Mouse (Mus musculus) left cerebral cortex, postnatal 25 days (tissue): Measurements from ENCODE around the gene Tmco4. TPM values are rescaled to one million over a fixed set of nuclear protein-coding genes. Genes with fewer than 3 reads are reported as not detected.

Experiments
- DNase-seq, 2 experiments: peaks; one replicate each; pipeline ENCODE4 v3.0.0; 2022; ENCODE audit warnings: low spot score in 2 of 2, mixed read lengths in 1 of 2
- intact Hi-C: fragments of 180-260 bp; cut with DNase I; formaldehyde crosslinking; loops from one replicate; pipeline ENCODE4 v1.15.1; 2025
- total RNA-seq, 2 experiments: library from RNA; stranded (reverse); gene quantifications; 2 replicates each; pipeline ENCODE4 v1.2.3; 2021

The Tmco4 gene
- total RNA-seq, 2 experiments from 2014 or later: 2.2 to 3.7 TPM

DNA sequence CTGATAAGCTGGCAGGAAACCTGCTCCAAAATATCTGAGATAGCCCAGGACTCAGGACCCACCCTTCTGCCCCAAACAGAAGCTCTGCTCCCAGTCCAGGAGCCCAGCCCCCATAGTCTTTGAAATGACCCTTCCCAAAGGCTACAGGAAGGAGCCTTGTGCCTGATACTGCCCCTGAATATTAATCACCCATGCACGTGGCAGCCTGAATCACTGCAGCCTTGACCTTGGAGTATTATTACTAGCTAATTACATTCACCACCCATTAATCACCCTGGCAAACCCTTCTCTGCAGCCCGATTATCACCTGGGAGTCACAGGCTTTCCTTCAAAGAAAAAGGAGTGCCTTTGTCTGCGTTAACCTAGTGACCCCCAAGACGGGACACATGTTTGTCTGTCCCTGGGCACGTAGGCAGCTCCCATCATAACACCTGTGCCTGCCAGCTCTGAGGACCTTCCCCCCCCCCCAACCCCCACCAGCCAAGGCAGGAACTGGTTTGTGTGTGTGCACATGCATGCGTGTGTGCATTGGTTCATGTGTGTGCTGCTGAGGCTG, 35.4 kb downstream of the Tmco4 start:
- no peak for DNase-seq
- intact Hi-C loops: no loop called here

DNA sequence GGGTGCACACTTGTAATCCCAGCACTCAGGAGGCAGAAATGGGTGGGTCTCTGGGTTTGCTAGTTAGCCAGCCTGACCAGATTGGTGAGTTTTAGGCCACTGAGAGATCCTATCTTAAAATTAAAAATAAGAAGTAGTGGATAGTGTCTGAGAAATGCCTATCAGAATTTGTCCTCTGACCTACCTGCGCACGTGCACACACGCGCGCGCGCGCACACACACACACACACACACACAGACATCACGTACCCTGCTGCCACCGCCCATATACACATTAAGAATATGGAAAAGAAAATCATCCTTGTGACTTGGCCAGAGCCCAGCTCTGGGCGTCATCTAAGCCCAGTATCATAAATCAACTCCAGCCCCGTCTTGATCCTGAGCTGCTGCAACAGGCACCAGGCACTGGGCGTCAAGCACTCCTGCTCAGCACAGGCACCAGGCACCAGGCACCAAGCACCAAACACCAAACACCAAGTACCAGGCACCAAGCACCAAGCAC, 38.6 kb downstream of the Tmco4 start:
- no peak for DNase-seq
- intact Hi-C loops: no loop called here

DNA sequence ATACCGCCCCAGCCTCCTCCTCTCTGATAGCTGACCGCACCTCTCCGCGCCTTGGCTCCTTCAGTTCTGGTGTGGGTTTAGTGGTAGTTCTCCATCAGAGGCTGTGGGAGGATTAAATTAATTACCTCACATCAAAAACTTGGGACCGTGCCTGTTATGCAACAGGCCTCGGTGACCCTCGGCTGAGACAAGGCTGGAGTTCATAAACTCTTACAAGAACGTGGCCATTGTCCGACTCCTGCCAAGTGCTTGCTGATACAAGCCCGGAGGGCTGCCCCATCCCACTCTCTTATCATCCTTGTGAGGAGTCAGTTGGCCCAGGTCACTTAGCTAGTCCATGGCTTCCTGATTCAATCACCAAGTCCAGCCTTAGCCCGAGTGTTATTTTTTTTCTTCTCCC, 40.6 kb downstream of the Tmco4 start:
- DNase-seq: no peak
- intact Hi-C loops: no loop called here

DNA sequence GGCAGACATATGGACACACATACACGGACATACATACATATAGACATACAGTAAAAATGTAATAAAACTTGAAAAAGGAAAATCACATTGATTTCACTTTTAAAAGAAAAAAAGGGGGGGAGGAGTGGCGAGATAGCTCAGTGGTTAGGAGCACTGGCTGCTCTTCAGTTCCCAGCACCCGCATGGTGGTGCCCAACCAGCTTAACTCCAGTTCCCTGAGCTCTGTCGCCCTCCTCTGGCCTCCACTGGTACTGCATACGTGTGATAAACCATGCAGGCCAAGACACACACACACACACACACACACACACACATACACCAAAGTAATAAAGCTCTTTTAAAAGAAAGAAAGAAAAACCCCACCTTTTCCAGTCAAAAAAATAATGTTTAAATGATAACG, 42.1 kb downstream of the Tmco4 start:
- intact Hi-C loops: no loop called here
- no peak for DNase-seq

DNA sequence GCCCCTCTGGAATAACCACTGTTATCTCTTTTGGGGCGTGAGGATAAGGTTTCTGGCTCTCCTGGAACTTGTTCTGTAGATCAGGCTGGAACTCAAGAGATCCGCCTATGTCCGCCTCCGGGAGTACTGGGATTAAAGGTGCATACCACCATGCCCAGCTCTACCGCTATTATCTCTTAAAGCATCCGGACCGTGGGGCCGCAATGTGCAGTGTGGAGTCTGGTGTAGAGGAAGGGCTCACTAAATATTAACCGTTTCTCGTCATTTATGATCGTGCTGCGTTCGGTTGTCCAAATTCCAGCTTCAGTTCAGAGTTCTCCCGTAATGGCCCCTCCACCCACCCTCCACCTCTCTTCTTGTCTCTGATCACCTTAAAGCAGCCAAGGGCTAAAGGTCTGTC, 45.7 kb downstream of the Tmco4 start:
- no peak for DNase-seq
- intact Hi-C loops: no loop called here

DNA sequence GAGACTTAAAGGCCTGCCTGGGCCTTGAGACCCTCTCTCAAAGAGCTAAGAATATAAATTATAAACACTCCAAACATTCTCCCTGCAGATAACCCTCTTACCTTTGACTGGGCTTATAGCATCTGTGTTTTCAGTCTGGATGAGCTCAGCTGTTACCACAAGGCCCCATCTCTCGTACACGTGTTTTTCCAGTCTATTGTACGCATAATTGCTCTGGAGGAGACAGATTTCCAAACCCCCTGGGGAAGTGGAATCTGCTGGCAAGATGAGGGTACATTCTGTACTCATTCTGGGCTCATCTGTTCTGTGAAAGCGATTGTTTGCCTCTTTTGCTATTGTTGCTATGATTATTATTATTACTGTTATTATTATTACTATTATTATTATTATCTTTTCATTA, 46.3 kb downstream of the Tmco4 start:
- intact Hi-C loops: no loop called here

DNA sequence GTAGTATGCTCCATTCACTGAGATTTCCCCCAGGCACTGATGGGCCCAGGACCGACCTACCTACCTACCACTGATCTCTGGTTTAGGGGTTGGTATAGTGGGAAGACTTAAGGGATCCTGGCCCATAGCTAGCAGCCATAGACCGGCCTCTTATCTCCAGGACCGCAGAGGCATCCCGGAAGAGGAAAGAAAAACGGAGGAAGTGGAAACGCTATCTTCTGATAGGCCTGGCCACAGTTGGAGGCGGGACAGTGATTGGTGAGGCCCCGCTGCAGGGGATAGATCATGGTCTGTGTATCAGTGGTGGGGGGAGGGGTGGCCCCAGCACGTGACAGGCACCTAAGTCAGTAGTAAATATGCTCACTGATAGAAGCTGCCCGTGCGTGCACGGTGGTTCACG, 46.7 kb downstream of the Tmco4 start:
- intact Hi-C loops: no loop called here
- no peak for DNase-seq

More for the DNA sequence above, 46.3 kb downstream of the Tmco4 start:
- DNase-seq: no peak

DNA sequence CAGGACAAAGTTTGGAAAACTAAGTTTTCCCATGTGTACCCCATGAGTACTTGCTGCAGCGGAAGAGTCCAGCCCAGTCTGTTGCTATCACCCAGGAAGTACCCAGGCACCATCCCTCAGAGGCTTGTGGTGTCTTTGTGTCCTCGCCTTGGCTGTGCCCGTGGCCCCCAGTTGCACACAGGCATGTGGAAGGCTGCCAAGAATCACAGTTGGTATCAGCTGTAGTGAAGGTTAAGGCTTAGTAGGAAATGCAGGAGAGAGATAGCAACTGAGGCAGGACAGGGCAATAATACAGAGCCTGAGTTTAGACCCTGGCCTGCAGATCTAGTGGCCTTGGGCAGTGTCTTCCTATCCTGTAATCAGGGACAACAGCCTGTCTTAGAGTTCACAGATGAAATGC, 47.7 kb downstream of the Tmco4 start:
- intact Hi-C loops: no loop called here

DNA sequence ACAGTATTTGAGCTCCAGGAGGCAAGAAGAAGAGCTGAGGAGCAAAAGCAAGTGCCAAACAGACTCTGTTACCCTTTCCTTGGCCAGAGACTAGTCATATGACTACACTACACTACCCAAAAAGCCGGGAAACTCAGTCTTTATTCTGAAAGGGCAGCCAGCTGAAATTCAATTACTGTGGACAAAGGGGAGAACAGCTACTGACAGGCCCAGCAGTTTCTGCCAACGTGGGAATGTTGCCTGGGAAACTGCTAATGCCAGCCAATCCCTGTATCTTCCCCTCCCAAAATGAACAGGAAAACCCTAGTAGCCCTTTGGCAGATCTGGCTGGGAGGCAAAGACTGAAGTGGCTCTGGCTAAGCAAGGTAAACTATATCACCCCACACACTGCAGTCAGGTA, 51.7 kb downstream of the Tmco4 start:
- intact Hi-C loops: no loop called here
- DNase-seq: peak; percentile 49 to 75

More for the DNA sequence above, 47.7 kb downstream of the Tmco4 start:
- no peak for DNase-seq

DNA sequence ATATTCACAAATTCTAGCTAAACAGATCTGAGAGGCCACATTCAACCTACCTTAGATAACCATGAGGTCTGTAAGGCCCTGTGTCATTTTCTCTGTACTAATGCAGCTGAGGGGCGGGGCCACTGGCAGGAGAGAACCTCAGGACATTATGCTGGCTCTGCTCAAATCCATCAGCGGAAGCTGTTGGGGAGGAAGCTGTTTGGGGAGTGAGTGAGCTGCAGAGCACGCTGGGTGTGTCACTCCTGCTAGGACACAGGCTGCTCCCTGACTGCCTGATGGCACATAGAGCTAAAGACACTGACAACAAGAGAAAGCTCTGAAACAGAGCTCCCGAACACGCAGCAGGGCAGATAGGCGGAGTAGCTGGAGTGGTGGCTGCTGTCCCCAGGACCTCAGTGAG, 58.0 kb downstream of the Tmco4 start:
- intact Hi-C loops: no loop called here
- DNase-seq: no peak

DNA sequence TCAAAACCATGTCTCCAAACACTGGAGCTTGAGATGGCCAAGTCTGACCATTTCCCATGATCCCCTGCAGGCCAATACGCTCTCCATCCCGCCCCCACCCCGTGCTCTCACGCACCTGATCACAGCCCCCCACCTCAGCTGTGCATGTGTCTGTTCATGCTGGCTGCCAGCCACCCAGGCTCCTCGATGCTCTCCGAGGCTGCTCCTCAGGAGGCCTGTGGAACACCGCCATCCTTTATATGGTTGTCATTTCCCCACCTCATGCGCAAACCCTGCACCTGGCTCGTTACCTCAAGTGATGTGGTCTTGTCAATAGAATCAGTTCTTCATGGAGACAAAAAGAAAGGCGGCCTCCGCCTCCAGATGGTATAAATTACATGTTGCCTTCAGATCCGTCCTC, 59.8 kb downstream of the Tmco4 start:
- intact Hi-C loops: no loop called here
- DNase-seq: no peak

DNA sequence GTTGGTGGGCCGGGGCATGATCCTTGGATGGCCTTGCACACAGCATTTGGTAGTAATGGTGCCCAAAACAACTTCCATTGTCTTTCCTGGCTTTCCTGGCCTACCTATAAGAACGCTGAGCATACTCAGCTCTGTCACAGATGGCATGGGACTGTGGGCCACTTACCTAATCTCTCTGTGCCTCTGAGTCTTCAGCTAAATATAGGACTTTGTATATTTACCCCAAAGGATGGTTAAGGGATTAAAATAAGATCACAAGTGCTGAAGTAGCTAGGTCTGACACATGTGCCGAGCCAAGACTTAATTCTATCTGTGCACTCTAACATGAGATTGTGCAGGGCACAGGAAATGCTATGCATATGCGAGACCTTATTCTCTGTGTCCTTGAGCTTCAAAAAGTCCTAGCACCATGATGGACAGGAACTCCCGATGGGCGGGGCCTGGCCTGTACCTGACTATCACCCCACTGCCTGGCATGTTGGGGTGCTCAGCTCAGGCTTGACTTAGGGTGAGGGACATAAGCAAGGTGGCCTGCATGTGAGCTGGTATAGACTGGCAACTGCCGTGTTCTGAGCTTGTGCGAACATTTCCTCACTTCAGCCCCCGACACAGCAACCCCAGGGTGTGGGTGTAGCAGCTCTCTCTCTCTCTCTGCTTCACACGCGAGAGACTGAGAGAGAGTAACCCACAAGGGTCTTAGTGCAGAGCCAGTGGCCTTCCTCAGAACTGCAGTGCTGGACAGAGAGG, 60.7 kb downstream of the Tmco4 start:
- DNase-seq: peak in 1 of 2 experiments; percentile 76
- intact Hi-C loops: no loop called here

DNA sequence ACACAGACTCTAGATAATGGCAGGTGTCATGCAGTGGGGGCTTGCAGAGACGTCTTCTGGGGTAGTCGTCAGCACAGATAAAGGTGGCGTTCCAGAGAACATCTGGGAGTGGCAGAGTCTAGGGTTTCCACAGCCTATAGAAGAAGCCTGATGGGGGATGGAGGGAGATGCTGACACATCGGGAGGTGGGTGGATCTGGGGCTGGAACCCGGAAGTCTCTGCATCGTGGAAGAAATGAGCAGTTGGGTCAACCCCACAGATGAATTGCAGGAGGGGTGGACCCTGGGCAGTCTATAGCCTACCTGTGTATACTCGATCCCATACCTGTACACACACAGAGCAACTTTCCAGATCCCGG, 61.3 kb downstream of the Tmco4 start:
- intact Hi-C loops: no loop called here
- peak in 1 of 2 experiments; percentile 60 for DNase-seq

DNA sequence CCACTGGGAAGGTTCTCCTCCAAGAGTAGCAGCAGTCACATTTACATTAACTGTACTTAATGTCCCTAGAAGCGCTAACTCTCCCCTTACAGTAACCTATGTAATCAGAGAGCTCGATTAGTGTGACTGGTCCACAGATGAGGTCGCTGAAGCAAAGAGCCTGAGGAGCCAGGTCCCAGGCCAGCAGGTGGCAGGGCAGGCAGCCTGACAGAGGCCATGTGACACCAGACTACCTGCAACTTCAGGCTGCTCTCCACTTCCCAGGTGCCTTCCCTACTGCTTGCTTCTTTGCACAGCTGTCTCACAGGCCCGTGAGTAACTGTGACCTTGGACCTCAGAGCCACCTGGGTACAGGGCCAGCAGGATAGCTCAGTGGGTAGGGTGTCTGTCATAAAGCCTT, 61.9 kb downstream of the Tmco4 start:
- DNase-seq: no peak
- intact Hi-C loops: no loop called here

DNA sequence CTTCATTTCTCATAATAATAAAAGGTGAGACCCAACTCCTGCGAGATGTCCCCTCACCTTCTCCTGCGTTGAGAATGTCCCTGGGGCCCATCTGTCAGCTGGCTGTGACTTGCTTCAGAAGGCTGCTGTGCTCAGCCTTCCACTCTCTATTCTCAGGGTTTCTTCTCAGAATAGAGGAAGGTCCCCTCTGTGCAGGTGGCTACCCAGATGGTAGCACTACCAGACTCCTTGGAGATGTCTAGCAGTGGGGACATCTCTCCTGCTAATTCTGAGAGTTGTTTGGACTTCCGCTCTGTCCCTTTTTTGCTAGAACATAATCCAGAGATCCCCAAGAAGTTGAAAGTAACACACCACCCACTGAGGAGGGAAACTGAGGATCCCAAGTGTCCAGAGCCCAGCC, 62.3 kb downstream of the Tmco4 start:
- intact Hi-C loops: no loop called here
- DNase-seq: peak in 1 of 2 experiments; percentile 52

DNA sequence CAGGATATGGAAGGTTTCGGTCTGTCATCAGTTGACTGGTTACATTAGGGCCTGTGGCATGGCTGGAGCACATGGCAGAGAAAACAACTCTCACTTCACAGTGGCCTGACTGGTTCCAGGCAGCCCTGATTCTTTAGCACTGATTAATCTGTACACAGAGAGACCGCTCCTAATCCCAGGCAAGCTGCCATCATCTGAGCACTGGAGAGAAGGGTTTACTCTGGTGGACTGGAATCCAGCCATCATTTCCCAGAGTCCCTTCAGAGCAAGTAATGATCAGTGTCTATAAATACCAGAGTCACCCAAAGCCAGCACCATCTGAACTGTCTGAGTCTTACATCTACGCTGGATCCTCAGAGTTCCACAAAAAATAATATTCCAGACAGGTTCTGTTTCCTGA, 63.1 kb downstream of the Tmco4 start:
- no peak for DNase-seq
- intact Hi-C loops: no loop called here

DNA sequence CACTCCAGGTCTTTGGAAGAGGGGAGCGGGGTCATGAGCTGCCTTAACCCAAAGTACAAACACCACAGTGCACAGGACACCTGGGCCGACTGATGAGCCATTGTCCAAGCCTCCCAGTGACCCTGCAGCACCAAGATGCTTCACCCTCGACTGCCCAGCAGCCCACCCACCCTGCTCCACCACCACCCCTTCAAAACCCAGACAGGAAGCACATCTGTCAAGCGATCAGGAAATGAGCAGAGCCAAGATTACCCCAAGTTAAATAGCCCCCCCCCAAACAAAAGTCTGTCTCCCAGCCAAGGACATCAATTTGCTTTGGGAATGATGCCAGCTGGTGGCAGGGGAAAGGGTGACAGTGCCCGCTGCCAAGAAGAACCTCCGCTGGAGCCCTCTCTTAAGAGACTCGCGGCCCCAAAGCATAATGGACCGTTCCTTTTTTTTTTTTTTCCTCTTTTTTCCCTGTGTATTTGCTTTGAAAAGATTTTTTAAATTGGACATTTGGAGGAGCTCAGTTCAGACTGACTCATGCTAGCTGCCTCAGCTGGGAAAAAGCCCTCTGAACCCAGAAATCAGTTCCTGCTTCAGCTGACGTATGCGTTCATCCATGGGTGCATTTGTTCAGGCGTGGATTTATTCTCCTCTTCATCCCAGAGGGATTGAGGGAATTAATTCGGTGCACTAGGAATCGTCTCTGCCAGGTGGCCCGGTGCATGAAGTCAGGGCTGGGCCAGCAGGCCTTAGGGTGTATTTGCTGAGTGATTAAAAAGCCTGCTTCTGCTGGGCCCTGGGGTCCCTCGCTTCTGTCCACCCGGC, 65.3 kb downstream of the Tmco4 start:
- no peak for DNase-seq
- intact Hi-C loops: no loop called here

DNA sequence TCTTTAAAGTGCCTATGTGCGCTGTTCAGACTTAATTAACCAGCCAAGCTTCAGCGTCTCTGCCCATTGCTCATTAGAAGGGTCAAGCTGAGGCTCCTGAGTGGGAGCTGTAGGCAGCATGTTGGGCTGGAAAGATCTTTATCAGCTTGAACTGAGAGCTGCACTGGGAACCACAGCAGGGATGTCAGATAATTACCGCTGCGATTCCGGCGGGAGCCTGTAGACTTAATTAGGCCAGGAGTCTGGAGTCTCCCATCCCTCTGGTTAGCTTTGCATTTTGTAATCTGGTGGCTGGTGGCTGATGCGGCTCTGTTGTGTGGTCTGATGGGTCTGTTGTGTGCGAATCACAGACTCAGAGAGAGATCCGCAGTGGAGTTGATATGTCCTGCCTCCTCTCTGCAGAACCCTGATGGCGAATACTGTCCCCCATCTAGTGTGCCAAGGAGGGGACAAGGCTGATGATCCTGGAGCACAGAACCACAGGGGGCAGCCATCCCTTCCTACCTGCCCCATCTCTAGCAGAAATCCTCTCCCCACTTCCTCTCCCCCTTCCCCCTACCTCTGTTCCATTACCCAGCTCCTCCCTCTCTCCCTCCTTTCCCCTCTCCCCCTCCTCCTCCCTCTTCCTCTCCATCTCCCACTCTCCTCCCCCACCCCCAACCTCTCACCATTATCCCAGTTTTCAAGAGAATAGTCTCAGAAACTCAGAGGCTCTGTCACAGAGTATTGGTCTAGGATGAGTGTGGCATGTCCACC, 67.6 kb downstream of the Tmco4 start:
- DNase-seq: no peak
- intact Hi-C loops: no loop called here

DNA sequence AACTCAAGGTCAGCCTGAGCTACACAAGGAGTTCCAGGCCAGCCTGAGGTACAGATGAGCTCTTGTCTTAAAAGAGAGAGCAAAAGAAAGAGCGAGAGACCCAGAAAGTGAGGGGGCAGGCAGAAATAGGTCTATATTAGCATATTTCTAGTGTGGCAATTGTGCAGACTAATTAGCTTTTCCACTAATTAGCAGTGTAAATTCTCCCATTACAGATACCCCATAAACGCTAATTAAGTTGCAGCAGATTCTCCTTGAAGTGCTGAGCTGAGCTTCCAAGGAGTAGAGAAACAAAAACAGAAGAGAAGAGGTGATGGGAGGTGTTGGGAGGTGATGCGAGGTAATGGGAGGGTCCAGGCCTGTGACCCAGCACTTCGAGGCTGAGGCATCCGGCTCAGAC, 69.9 kb downstream of the Tmco4 start:
- no peak for DNase-seq
- intact Hi-C loops: no loop called here

DNA sequence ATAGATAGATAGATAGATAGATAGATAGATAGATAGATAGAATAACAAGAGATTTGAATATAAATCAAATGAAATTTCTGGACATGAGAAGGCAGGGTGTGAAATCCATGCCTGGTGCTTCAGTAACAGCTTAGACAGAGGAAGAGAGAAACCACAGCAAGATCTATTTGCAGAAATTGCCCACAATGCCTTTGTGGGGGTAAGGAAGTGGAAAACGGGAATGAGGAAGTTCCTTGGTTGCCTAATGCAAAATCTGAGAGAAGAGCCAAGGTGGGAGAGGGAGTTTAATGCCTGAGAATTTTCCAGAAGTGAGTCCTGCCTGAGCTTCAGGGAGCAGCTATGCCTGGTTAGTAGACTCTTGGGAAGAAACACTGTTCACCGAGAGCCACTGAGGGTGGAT, 70.9 kb downstream of the Tmco4 start:
- intact Hi-C loops: no loop called here

More for the DNA sequence above, 70.9 kb downstream of the Tmco4 start:
- no peak for DNase-seq
